In the genomic region with DNA sequence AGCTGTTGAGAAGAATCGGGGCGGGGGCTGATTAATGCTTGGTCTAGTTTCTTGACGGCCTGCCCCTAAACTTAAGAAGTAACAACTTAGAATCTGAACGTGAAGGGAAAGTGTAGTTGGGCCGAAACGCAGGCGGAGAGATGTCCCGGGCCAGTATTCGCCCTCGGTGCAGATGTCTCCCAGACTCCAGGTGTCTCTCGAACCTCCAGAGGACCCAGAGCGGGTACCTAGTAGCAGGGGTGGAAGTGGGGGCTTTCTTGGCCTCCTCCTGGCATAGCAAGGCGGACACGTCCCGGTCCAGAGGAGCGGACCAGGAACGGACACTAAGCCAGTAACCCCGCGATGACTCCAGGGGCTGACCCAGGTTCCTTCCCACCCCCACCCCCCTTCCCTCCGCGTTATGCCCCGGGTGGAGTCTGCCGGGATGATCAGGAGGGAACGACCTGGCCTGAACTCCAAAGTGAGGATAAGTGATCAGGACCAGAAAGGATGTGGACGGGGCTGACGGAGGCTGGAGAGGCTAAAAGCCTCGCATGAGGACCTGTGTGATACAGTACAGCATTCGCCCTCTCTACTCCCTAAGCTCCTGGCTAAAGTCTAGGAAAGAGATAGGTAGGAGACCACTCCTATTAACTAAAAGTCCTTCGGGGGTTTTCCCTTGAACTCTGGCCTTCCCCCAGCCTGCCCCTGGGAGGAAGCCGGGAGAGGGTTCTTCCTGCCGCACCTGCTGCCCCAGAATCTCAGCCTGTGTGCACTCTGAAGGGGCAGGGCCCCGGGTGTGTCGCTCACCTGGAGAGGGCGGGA, we compare ENCODE assay signal across 9 mouse cellular contexts. TPM values are rescaled to one million over a fixed set of nuclear protein-coding genes. Genes with fewer than 3 reads are reported as not detected.
DNase-seq lines count a peak whose midpoint lies in the region; ATAC-seq and TF ChIP-seq lines count a peak whose summit lies in the region.
"Had no signal": no experiment of that assay in that cellular context is flagged by ENCODE, and none has a peak within 500 bp of the region (broad histone marks: within the 10 kb centered on the region; RNA-seq: fewer than 3 reads in every experiment).

No protein-coding gene starts in this region.

- H3K27ac ChIP-seq in gastrocnemius, adult 2 months = peak overlapping the region; percentile 68
- H3K27ac ChIP-seq in heart, embryonic 16.5 days (ENCODE audit: low read length) = no peak overlapping the region
- H3K27ac ChIP-seq in lung, postnatal 0 days (ENCODE audit: low read length) = no peak overlapping the region

- intact Hi-C loops in gastrocnemius, adult 2 months (cut with DNase I) = no loop called here
- intact Hi-C loops in gastrocnemius, postnatal 36 days (cut with DNase I) = no loop called here

- H3K9ac ChIP-seq in heart, embryonic 16.5 days (ENCODE audit: low read length) = peak overlapping the region; percentile 38; the same call in 1 of the 2 replicates
- peak overlapping the region; percentile 29; the same call in 1 of the 2 replicates for H3K9ac ChIP-seq in lung, postnatal 0 days (replicated peaks; ENCODE audit: low read depth)

- no peak for TF ChIP-seq CTCF in gastrocnemius, adult 2 months (IDR thresholded peaks at IDR 0.05)
- no peak for TF ChIP-seq CTCF in C2C12 (IDR thresholded peaks at IDR 0.05; ENCODE audit: control insufficient read depth, insufficient read depth, insufficient read length)
- no peak for TF ChIP-seq CTCF in lung, postnatal 0 days (IDR thresholded peaks at IDR 0.05)

- H3K9me3 ChIP-seq in heart, embryonic 16.5 days (replicated peaks; ENCODE audit: control insufficient read depth, low read length) = peaks cover 4% of the 10 kb centered on the region; the same call in 1 of the 2 replicates
- no peaks in the 10 kb centered on the region for H3K9me3 ChIP-seq in lung, postnatal 0 days (ENCODE audit: low read length)

- no peaks in the 10 kb centered on the region for H3K36me3 ChIP-seq in C2C12 (ENCODE audit: control insufficient read depth, insufficient read depth)
- H3K36me3 ChIP-seq in heart, embryonic 16.5 days (ENCODE audit: control insufficient read depth, insufficient read depth) = no peaks in the 10 kb centered on the region
- no peaks in the 10 kb centered on the region for H3K36me3 ChIP-seq in lung, postnatal 0 days (ENCODE audit: insufficient read depth, low read length)

- H3K4me2 ChIP-seq in heart, embryonic 16.5 days (ENCODE audit: low read depth, low read length) = peak overlapping the region; percentile 97
- peak overlapping the region; percentile 98 for H3K4me2 ChIP-seq in lung, postnatal 0 days (replicated peaks; ENCODE audit: low read depth, low read length)

- no peak for DNase-seq in gastrocnemius, adult 2 months
- no peak for DNase-seq in gastrocnemius, postnatal 36 days
- DNase-seq in lung, postnatal 0 days (ENCODE audit: low spot score) = peak; percentile 49
- no peak for DNase-seq in cerebellum, postnatal 10 days
- DNase-seq in layer of hippocampus, adult 9-11 months = no peak

- WGBS in heart, embryonic 16.5 days = 6% methylated on average over 34 of the region's 34 CpGs
- 4% methylated on average over 32 of the region's 34 CpGs for WGBS in lung, postnatal 0 days

- TF ChIP-seq EP300 in lung, postnatal 0 days (IDR thresholded peaks at IDR 0.05) = no peak

- ATAC-seq in heart, embryonic 16.5 days (replicated peaks; ENCODE audit: extremely low read depth, insufficient read depth, low FRiP score) = no peak
- ATAC-seq in lung, postnatal 0 days = peak; percentile 43; the same call in 1 of the 2 replicates
- ATAC-seq in megakaryocyte-erythroid progenitor cell, adult 5-6 weeks (replicated peaks; ENCODE audit: low FRiP score, low TSS enrichment, poor library complexity, severe bottlenecking) = no peak

- no peaks in the 10 kb centered on the region for H3K79me3 ChIP-seq in C2C12 (ENCODE audit: low read depth)

- H3K4me3 ChIP-seq in gastrocnemius, adult 2 months = peak overlapping the region; percentile 86
- H3K4me3 ChIP-seq in C2C12 (ENCODE audit: insufficient read depth, poor library complexity, severe bottlenecking) = peak overlapping the region; percentile 23
- H3K4me3 ChIP-seq in heart, embryonic 16.5 days (ENCODE audit: low read length) = peak overlapping the region; percentile 69
- peak overlapping the region; percentile 53 for H3K4me3 ChIP-seq in lung, postnatal 0 days (ENCODE audit: low read depth, low read length)

- H3K4me1 ChIP-seq in heart, embryonic 16.5 days (ENCODE audit: control insufficient read depth, insufficient read depth, low read length) = peaks cover 32% of the 10 kb centered on the region
- peaks cover 12% of the 10 kb centered on the region for H3K4me1 ChIP-seq in lung, postnatal 0 days (ENCODE audit: insufficient read depth, low read depth, low read length)

- no peaks in the 10 kb centered on the region for H3K79me2 ChIP-seq in C2C12 (ENCODE audit: control insufficient read depth, insufficient read depth)

- H3K27me3 ChIP-seq in C2C12 (ENCODE audit: control insufficient read depth, insufficient read depth, insufficient read length) = no peaks in the 10 kb centered on the region
- peaks cover 13% of the 10 kb centered on the region for H3K27me3 ChIP-seq in heart, embryonic 16.5 days (ENCODE audit: control insufficient read depth, insufficient read depth, low read length)
- H3K27me3 ChIP-seq in lung, postnatal 0 days (replicated peaks; ENCODE audit: insufficient read depth, low read length) = peaks cover 12% of the 10 kb centered on the region

- H3ac ChIP-seq in C2C12 (ENCODE audit: control insufficient read depth, insufficient read length, low read depth) = no peak overlapping the region

TF ChIP-seq in C2C12, 6 proteins besides CTCF, POLR2A, EP300 and RAD21:
- TF ChIP-seq FOSL1 (IDR thresholded peaks at IDR 0.05; ENCODE audit: insufficient read depth, low read length, poor library complexity, severe bottlenecking) (no peak), CEBPB (IDR thresholded peaks at IDR 0.05; ENCODE audit: low read depth) (no peak), USF1 (IDR thresholded peaks at IDR 0.05; ENCODE audit: low read depth) (no peak), MYOD1 (IDR thresholded peaks at IDR 0.05; ENCODE audit: control insufficient read depth, insufficient read length, low read depth) (no peak), MAX (IDR thresholded peaks at IDR 0.05) (no peak), MYOG (IDR thresholded peaks at IDR 0.05; ENCODE audit: control insufficient read depth, extremely low read depth, insufficient read length) (no peak)

RNA-seq across cellular contexts. Expression of gene Irf5, which starts 1.1 kb away (rescaled TPM):
- 1 to 10 TPM; 1.1 to 3.8 TPM for total RNA-seq in gastrocnemius, adult 2 months (2021)
- total RNA-seq in gastrocnemius, postnatal 36 days (2021) = 1 to 10 TPM; 1.6 to 3.7 TPM
- 7.6 TPM for polyA plus RNA-seq in C2C12 (2012; fragmentation: generic; extraction: Trizol)
- polyA plus RNA-seq in heart, embryonic 16.5 days (2015; fragmentation: Nextera tagmentation; extraction: Ambion mirVana) = 5.4 and 5.7 TPM in 2 replicates
- polyA plus RNA-seq in lung, postnatal 0 days (2015; fragmentation: Nextera tagmentation; extraction: Ambion mirVana) = 8.5 and 8.6 TPM in 2 replicates
- total RNA-seq in megakaryocyte-erythroid progenitor cell, adult 5-6 weeks (2014; fragmentation: Nextera tagmentation) = 0.59 and 1.1 TPM in 2 replicates
- 0.99 and 5.9 TPM in 2 replicates for total RNA-seq in megakaryocyte-erythroid progenitor cell, adult 5-6 weeks (2017)

RNA-seq across cellular contexts. Expression of gene Kcp, which starts 19.8 kb away (rescaled TPM):
- 1 to 10 TPM; 3.8 to 4.0 TPM for total RNA-seq in gastrocnemius, adult 2 months (2021)
- total RNA-seq in gastrocnemius, postnatal 36 days (2021) = 1 to 10 TPM; 5.4 to 5.9 TPM
- 0.18 TPM for polyA plus RNA-seq in C2C12 (2012; fragmentation: generic; extraction: Trizol)
- 9.2 and 9.5 TPM in 2 replicates for polyA plus RNA-seq in heart, embryonic 16.5 days (2015; fragmentation: Nextera tagmentation; extraction: Ambion mirVana)
- 4.0 and 4.8 TPM in 2 replicates for polyA plus RNA-seq in lung, postnatal 0 days (2015; fragmentation: Nextera tagmentation; extraction: Ambion mirVana)
- total RNA-seq in megakaryocyte-erythroid progenitor cell, adult 5-6 weeks (2014; fragmentation: Nextera tagmentation) = not detected in 2 replicates
- not detected in 2 replicates for total RNA-seq in megakaryocyte-erythroid progenitor cell, adult 5-6 weeks (2017)
- total RNA-seq: hematopoietic stem cell, adult 5-6 weeks had no signal

RNA-seq across cellular contexts. Expression of gene Atp6v1fnb, which starts 56.3 kb away (rescaled TPM):
- total RNA-seq in gastrocnemius, adult 2 months (2021) = not detected
- total RNA-seq in gastrocnemius, postnatal 36 days (2021) = not detected
- polyA plus RNA-seq in C2C12 (2012; fragmentation: generic; extraction: Trizol) = not detected
- not detected in 2 replicates for polyA plus RNA-seq in heart, embryonic 16.5 days (2015; fragmentation: Nextera tagmentation; extraction: Ambion mirVana)
- not detected in 2 replicates for polyA plus RNA-seq in lung, postnatal 0 days (2015; fragmentation: Nextera tagmentation; extraction: Ambion mirVana)
- total RNA-seq in megakaryocyte-erythroid progenitor cell, adult 5-6 weeks (2014; fragmentation: Nextera tagmentation) = not detected in 2 replicates
- total RNA-seq in megakaryocyte-erythroid progenitor cell, adult 5-6 weeks (2017) = not detected in 2 replicates

Comparison
In these comparisons a context has a peak if more than half of its experiments do, and no peak if none do; other contexts are left out.
1. H3K4me3 ChIP-seq: peak in every context shown above with its lines; median percentile 86 in gastrocnemius, adult 2 months; 69 in heart, embryonic 16.5 days; 53 in lung, postnatal 0 days; 23 in C2C12.
2. RNA of gene Kcp, which starts 19.8 kb away (total RNA-seq): 5.4 to 5.9 TPM in gastrocnemius, postnatal 36 days and 3.8 to 4.0 TPM in gastrocnemius, adult 2 months; not detected in megakaryocyte-erythroid progenitor cell, adult 5-6 weeks; every median in the first group is over 4 times any median in the second.